Mouse (Mus musculus) MEL (cell line): Measurements from ENCODE around the gene Fam166a.

Experiments used
- CHD1 ChIP-seq: IDR thresholded peaks from 2 replicates; pipeline ENCODE4 v1.6.1; 2012; ENCODE audit warnings: low read depth, mild to moderate bottlenecking, inconsistent platforms, low read length, improper control_type of control experiment
- CHD2 ChIP-seq: IDR thresholded peaks from 2 replicates; pipeline ENCODE4 v1.6.1; 2011; ENCODE audit warnings: low read length, improper control_type of control experiment
- CTCF ChIP-seq, 3 experiments: IDR thresholded peaks in 2 of 3; conservative IDR thresholded peaks in 1 of 3; 2 replicates each; pipeline ENCODE4 v1.5.1; 2011 to 2012; ENCODE audit warnings: low read length in 3 of 3, low read depth in 2 of 3, mild to moderate bottlenecking in 2 of 3, improper control_type of control experiment in 1 of 3, inconsistent platforms in 1 of 3, mixed read lengths in 1 of 3, moderate library complexity in 1 of 3; ENCODE audit not compliant: control insufficient read depth in 1 of 3, insufficient read depth in 1 of 3, poor library complexity in 1 of 3, severe bottlenecking in 1 of 3
- E2F4 ChIP-seq: IDR thresholded peaks from 2 replicates; pipeline ENCODE4 v1.6.1; 2011; ENCODE audit warnings: low read depth, low read length, improper control_type of control experiment, borderline replicate concordance
- ELF1 ChIP-seq: IDR thresholded peaks from 2 replicates; pipeline ENCODE4 v1.6.1; 2014; ENCODE audit warnings: low read depth, mild to moderate bottlenecking, inconsistent platforms, low read length, improper control_type of control experiment, moderate library complexity
- EP300 ChIP-seq, 2 experiments: IDR thresholded peaks; 2 replicates each; pipeline ENCODE4 v1.6.1; 2011; ENCODE audit warnings: improper control_type of control experiment in 2 of 2, low read length in 2 of 2, low read depth in 1 of 2, mild to moderate bottlenecking in 1 of 2
- MEF2A ChIP-seq: IDR thresholded peaks from 2 replicates; pipeline ENCODE4 v1.6.1; 2014; ENCODE audit warnings: low read depth, mild to moderate bottlenecking, inconsistent platforms, low read length, improper control_type of control experiment; ENCODE audit not compliant: poor library complexity, insufficient replicate concordance, severe bottlenecking; ENCODE audit errors: extremely low read depth
- MYC ChIP-seq: IDR thresholded peaks from 2 replicates; pipeline ENCODE4 v1.6.1; 2011; ENCODE audit warnings: low read depth, mild to moderate bottlenecking, low read length, improper control_type of control experiment, moderate library complexity
- NRF1 ChIP-seq: IDR thresholded peaks from 2 replicates; pipeline ENCODE4 v1.6.1; 2014; ENCODE audit warnings: low read depth, mild to moderate bottlenecking, inconsistent platforms, low read length, improper control_type of control experiment, moderate library complexity; ENCODE audit not compliant: poor library complexity, insufficient read depth, severe bottlenecking
- POLR2A ChIP-seq, 2 experiments: IDR thresholded peaks; 2 replicates each; pipeline ENCODE4 v1.6.1; 2011 to 2012; ENCODE audit warnings: low read length in 2 of 2, mild to moderate bottlenecking in 2 of 2, control low read depth in 1 of 2, improper control_type of control experiment in 1 of 2, low read depth in 1 of 2, moderate library complexity in 1 of 2; ENCODE audit not compliant: control insufficient read depth in 1 of 2, insufficient read depth in 1 of 2, poor library complexity in 1 of 2
- RCOR1 ChIP-seq: IDR thresholded peaks from 2 replicates; pipeline ENCODE4 v1.6.1; 2012; ENCODE audit warnings: low read depth, mild to moderate bottlenecking, inconsistent platforms, low read length, improper control_type of control experiment
- TCF12 ChIP-seq: IDR thresholded peaks from 2 replicates; pipeline ENCODE4 v1.6.1; 2014; ENCODE audit warnings: low read depth, mild to moderate bottlenecking, inconsistent platforms, low read length, improper control_type of control experiment, moderate library complexity
- UBTF ChIP-seq: IDR thresholded peaks from 2 replicates; pipeline ENCODE4 v1.6.1; 2012; ENCODE audit warnings: low read depth, mild to moderate bottlenecking, inconsistent platforms, low read length, improper control_type of control experiment, moderate library complexity, borderline replicate concordance; ENCODE audit not compliant: insufficient read depth
- USF1 ChIP-seq: IDR thresholded peaks from 2 replicates; pipeline ENCODE4 v1.6.1; 2014; ENCODE audit warnings: low read depth, mild to moderate bottlenecking, inconsistent platforms, low read length, improper control_type of control experiment, moderate library complexity

DNA sequence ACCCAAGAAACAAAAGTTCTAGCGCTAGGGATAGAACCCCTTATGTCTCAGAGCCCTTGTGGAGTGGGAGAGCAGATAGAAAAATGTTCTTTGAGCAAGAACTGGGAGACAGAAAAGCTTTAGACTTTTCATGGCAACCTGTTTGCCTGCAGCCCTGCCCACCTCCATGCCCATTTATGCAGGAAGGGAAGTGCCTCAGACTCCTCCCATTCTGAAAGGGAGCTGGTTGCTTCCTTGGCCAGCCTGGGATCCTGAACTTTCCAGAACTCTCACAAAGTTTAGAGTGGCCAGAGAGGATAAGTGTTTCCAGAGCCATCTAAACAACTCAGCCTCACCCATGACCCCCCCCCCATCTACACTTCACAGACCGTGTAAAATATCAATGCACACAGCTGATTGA is 21.4 kb upstream of the Fam166a start:
- TF ChIP-seq CTCF (IDR thresholded peaks at IDR 0.05 in 2 of 3, conservative IDR thresholded peaks at IDR 0.05 in 1 of 3; ENCODE audit: control insufficient read depth in 1 of 3, insufficient read depth in 1 of 3, low read depth in 2 of 3, low read length in 3 of 3, poor library complexity in 1 of 3, severe bottlenecking in 1 of 3), result no peak
- TF ChIP-seq POLR2A (IDR thresholded peaks at IDR 0.05; ENCODE audit: control insufficient read depth in 1 of 2, insufficient read depth in 1 of 2, low read depth in 1 of 2, low read length in 2 of 2, poor library complexity in 1 of 2), result 0 out of 4 replicates have a peak, but pooled peaks of 1 of the 2 experiments have one; percentile 17
- TF ChIP-seq UBTF, result no peak
- TF ChIP-seq EP300 (IDR thresholded peaks at IDR 0.05; ENCODE audit: low read depth in 1 of 2, low read length in 2 of 2), result no peak
- no peak for TF ChIP-seq ELF1
- TF ChIP-seq E2F4, result no peak
- no peak for TF ChIP-seq NRF1
- TF ChIP-seq MYC, result no peak
- no peak for TF ChIP-seq CHD2
- no peak for TF ChIP-seq CHD1
- TF ChIP-seq MEF2A, result no peak
- no peak for TF ChIP-seq RCOR1
- no peak for TF ChIP-seq TCF12
- TF ChIP-seq USF1, result no peak
